Mouse (Mus musculus): ENCODE results near the gene Basp1.

DNA sequence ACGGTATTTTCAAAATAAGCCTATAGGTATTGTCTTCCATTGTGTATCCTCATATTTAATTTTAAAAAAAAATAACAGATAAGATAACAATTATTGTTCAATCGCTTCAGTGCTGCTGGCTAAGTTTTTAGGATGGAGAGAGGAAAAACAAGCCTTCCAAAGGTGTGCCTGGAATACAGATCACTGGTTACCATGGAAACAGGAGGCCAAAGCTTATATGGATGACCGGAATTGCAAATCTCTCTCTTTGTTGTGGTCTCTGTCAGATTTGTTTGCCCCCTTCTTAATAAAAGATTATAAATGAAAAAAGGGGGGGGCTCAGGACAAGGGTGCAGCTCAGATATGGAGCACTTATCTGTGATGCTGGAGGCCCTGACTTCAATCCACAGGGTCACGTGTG, 2.4 kb upstream of the Basp1 start:
- TF ChIP-seq CTCF (IDR thresholded peaks at IDR 0.05; ENCODE audit: low read depth, low read length) (no peak), POLR2A (IDR thresholded peaks at IDR 0.05; ENCODE audit: extremely low read depth, insufficient read depth, low read length) (no peak)

Data from liver, adult 2 months (tissue).